Mouse (Mus musculus) heart, postnatal 0 days (tissue): ENCODE measurements around the gene Ndufc2. TPM values are rescaled to one million over a fixed set of nuclear protein-coding genes. Genes with fewer than 3 reads are reported as not detected.

Experiments used
- ATAC-seq: fragments of 200-750 bp; cut with Nextera tagmentation; 2 replicates; pipeline ENCODE4 v1.8.0; 2017; ENCODE audit warnings: low read depth, moderate number of reproducible peaks, moderate library complexity; ENCODE audit not compliant: insufficient read depth
- DNase-seq: peaks from one replicate; pipeline ENCODE4 v3.0.0-alpha.2; 2016; ENCODE audit warnings: low spot score
- H3K27ac ChIP-seq: fragments of 300-500 bp; sonication (generic); 2 replicates; pipeline ENCODE4 v1.5.1; 2014; ENCODE audit warnings: low read depth, mild to moderate bottlenecking
- H3K27me3 ChIP-seq: fragments of 300-500 bp; sonication (generic); 2 replicates; pipeline ENCODE4 v1.6.1; 2014; ENCODE audit warnings: low read length, mixed read lengths; ENCODE audit not compliant: control insufficient read depth, insufficient read depth
- H3K36me3 ChIP-seq: fragments of 300-500 bp; sonication (generic); replicated peaks from 2 replicates; pipeline ENCODE4 v1.6.1; 2014; ENCODE audit warnings: low read length, mixed read lengths; ENCODE audit not compliant: control insufficient read depth, insufficient read depth
- H3K4me1 ChIP-seq: fragments of 300-500 bp; sonication (generic); 2 replicates; pipeline ENCODE4 v1.6.1; 2014; ENCODE audit warnings: antibody characterized with exemption; ENCODE audit not compliant: control insufficient read depth, insufficient read depth
- H3K4me2 ChIP-seq: fragments of 300-500 bp; sonication (generic); 2 replicates; pipeline ENCODE4 v1.6.1; 2014; ENCODE audit warnings: low read depth, mild to moderate bottlenecking, low read length, moderate library complexity
- H3K4me3 ChIP-seq: fragments of 300-500 bp; sonication (generic); 2 replicates; pipeline ENCODE4 v1.5.1; 2014; ENCODE audit warnings: low read depth, low read length
- H3K9ac ChIP-seq: fragments of 300-500 bp; sonication (generic); replicated peaks from 2 replicates; pipeline ENCODE4 v1.6.1; 2014; ENCODE audit warnings: low read depth, low read length, mixed read lengths
- H3K9me3 ChIP-seq: fragments of 300-500 bp; sonication (generic); replicated peaks from 2 replicates; pipeline ENCODE4 v1.6.1; 2016; ENCODE audit warnings: low read length; ENCODE audit not compliant: control insufficient read depth
- CTCF ChIP-seq: IDR thresholded peaks from 2 replicates; pipeline ENCODE4 v1.5.1; 2016; ENCODE audit warnings: antibody characterized with exemption, control low read depth, low read depth
- EP300 ChIP-seq: IDR thresholded peaks from 2 replicates; pipeline ENCODE4 v1.6.1; 2016; ENCODE audit warnings: antibody characterized with exemption, low read depth
- WGBS: fragments of 180-500 bp; shearing (Covaris S2); extraction: QIAGEN DNeasy Blood & Tissue Kit; methylation state at CpG from one replicate; pipeline ENCODE4 v1.1.7; 2014; 5-methylcytosine and 5-hydroxymethylcytosine counted together
- polyA plus RNA-seq: library from polyadenylated mRNA; unstranded; fragments of >200 nt; fragmentation: Nextera tagmentation; extraction: Ambion mirVana; gene quantifications from 2 replicates; pipeline ENCODE4 v1.2.1, GENCODE M21; 2015
- total RNA-seq: library from RNA; depleted of rRNA; stranded (reverse); fragments of >200 nt; gene quantifications from 2 replicates; pipeline ENCODE4 v1.2.3, GENCODE M21; 2014; ENCODE audit warnings: low replicate concordance

Gene Ndufc2
- total and polyA plus RNA-seq, 2 experiments from 2014 or later = 949 to 1,243 TPM

DNA sequence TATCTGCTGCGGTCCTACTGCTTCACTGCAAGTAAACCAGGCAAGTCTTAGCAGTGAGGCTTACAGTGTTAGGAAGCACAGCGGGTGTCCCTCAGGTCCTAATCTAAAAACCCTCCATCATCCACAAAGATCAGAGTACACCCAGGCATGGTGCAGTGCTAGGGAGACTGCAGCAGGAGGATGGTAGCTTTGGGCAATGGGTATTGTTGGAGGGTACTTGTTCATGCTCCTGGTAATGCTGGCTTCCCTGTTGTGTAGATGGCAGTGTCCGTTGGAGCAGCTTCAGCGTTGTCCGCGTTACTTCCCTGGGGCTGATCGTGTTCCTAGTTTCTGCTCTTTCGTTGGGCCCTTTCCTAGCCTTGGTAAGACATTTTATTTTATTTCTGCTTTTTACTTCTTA, 17.1 kb upstream of the Ndufc2 start:
- Histone ChIP-seq H3K4me3 (no peak overlapping the region), H3K27me3 (no peaks in the 10 kb centered on the region), H3K27ac (no peak overlapping the region), H3K9me3 (no peaks in the 10 kb centered on the region), H3K9ac (no peak overlapping the region), H3K4me1 (no peaks in the 10 kb centered on the region), H3K4me2 (no peak overlapping the region), H3K36me3 (peaks cover 83% of the 10 kb centered on the region)
- DNase-seq = no peak
- TF ChIP-seq EP300 (no peak), CTCF (no peak)
- 96% methylated on average over 8 of the region's 8 CpGs for WGBS
- no peak for ATAC-seq

DNA sequence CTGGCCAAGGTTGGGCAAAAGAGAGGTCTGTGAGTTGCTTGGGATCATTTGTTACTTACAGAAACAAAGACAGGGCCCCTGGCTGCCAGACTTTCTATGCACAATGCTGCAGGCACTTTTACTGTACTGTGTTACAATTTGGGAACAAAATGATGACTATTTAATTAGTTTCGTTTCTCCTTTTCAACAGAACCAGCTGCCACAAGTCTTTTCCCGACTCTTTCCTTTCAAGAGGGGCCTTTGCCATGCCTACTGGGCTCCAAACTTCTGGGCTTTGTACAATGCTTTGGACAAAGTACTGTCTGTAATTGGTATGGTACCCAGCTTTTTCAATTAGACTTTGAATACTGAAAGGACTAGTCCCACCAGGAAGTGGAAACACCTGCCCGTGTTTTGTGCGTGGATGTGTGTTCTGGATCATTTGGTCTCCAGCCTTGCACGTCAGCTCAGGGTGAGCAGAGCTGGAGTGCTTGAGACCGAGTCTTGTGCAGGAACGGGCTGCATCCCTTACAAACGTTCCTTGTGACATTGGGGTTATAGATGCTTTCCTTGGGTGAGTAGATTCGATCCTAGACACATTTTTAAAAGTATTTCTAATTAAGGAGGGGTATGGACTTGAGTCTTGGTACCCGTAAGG, 16.2 kb upstream of the Ndufc2 start:
- WGBS = 88% methylated on average over 10 of the region's 10 CpGs
- ATAC-seq (no peak), DNase-seq (no peak)
- Histone ChIP-seq H3K9me3 (no peaks in the 10 kb centered on the region), H3K36me3 (peaks cover 83% of the 10 kb centered on the region), H3K4me2 (no peak overlapping the region), H3K27me3 (no peaks in the 10 kb centered on the region), H3K27ac (no peak overlapping the region), H3K4me3 (no peak overlapping the region), H3K9ac (no peak overlapping the region), H3K4me1 (no peaks in the 10 kb centered on the region)
- TF ChIP-seq EP300 = no peak
- TF ChIP-seq CTCF = no peak

DNA sequence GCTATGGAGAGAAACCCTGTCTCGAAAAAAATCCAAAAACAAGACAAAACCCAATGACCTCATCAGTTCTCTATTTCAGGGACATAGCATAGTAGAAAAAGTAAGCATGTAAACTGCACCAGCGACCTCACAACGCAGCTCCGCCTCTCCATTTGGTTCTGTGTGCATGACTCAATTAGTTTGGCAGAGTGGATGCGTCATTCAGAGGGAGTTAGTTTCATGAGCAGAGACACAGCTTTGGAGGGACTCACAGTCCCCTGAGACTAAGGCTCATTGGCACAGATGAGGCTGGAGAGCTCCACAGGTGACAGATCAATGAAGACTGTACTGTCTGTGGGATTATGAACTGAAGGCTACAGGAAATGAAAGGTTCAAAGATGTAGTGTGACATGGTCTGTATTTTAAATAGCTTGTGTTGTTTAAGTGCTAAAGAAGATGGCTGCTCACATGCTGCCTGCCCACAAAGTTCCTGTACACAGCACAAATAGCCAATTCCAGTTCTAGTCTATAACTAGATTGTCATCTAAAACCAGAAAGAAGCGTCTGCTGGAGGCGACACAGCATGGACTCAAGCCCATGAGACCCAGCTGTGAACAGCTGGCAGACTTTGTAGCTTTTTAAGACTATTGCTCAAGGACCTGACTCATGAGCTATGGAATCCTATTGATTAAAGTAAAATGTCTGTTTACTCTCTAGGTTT, 13.5 kb upstream of the Ndufc2 start:
- H3K4me3 ChIP-seq = no peak overlapping the region
- ATAC-seq = peak; percentile 33; the same call in 1 of the 2 replicates
- no peaks in the 10 kb centered on the region for H3K9me3 ChIP-seq
- H3K36me3 ChIP-seq = peaks cover 82% of the 10 kb centered on the region
- TF ChIP-seq EP300 = no peak
- TF ChIP-seq CTCF = no peak
- 83% methylated on average over 7 of the region's 7 CpGs for WGBS
- no peaks in the 10 kb centered on the region for H3K27me3 ChIP-seq
- no peak overlapping the region for H3K9ac ChIP-seq
- no peaks in the 10 kb centered on the region for H3K4me1 ChIP-seq
- no peak for DNase-seq
- peak overlapping the region; percentile 51; the same call in 1 of the 2 replicates for H3K27ac ChIP-seq
- H3K4me2 ChIP-seq = no peak overlapping the region

DNA sequence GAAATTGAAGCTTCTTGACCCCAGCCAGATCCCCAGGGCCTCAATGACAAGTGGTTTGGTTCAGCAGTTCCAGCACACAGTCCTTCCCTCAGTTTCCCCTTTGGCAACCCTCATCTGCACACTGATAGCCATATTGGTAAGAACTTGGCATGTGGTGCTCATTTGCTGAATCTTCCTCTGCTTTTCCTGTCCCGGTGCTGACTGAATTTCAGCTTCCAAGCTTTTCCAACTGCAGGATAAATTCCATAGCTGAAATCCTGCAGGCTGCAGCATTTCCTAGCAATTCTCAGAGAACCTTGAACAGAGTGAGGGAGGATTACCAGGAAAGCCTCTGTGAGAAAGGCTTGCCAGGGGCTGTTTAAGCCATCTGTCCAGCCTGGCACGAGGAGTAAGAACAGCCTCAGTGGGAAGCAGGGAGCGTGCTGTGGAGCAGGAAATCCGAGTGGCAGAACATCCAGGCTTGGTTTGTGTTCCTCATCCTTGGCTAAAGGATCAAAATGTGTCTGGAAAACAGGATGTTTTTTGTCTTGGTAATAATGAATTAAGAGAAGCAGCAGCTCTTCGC, 12.9 kb upstream of the Ndufc2 start:
- no peak for DNase-seq

DNA sequence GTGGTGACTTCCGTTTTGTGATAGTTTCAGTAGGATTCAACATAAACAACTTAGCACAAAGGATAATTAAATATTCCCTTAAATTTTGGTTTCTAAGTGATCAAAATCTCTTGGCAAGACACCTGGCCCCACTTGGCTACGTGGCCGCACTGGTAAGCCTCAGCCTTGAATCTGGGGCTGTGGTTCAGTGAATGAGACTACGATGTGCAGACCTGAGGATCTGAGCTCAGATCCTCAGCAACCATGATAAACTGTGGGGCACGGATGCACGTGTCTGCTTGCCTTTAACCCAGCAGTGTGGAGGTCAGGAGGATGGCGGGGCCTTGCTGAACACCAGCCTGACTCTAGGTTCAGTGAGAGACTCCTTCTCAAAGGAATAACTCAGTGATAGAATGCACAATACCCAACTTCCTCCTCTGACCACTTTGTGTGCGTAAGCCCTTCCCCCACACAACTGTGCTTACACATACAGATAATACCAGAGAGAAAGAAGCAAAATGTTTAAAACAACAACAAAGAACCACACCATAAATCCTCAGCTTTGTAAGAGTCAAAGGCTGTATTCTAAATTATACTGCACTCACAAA, 12.1 kb upstream of the Ndufc2 start:
- no peak for TF ChIP-seq EP300
- TF ChIP-seq CTCF = no peak
- ATAC-seq = no peak
- Histone ChIP-seq H3K4me1 (no peaks in the 10 kb centered on the region), H3K4me3 (no peak overlapping the region), H3K36me3 (peaks cover 79% of the 10 kb centered on the region), H3K4me2 (no peak overlapping the region), H3K27me3 (no peaks in the 10 kb centered on the region), H3K9me3 (no peaks in the 10 kb centered on the region), H3K27ac (peak overlapping the region; percentile 47; the same call in 1 of the 2 replicates), H3K9ac (no peak overlapping the region)
- DNase-seq = no peak
- WGBS = 81% methylated on average over 8 of the region's 8 CpGs

More for the DNA sequence above, 12.9 kb upstream of the Ndufc2 start:
- Histone ChIP-seq H3K27ac (peak overlapping the region; percentile 47), H3K4me3 (no peak overlapping the region), H3K4me2 (no peak overlapping the region), H3K4me1 (no peaks in the 10 kb centered on the region), H3K9ac (no peak overlapping the region), H3K27me3 (no peaks in the 10 kb centered on the region), H3K9me3 (no peaks in the 10 kb centered on the region), H3K36me3 (peaks cover 82% of the 10 kb centered on the region)
- WGBS = 79% methylated on average over 5 of the region's 5 CpGs
- TF ChIP-seq EP300 (no peak), CTCF (no peak)
- no peak for ATAC-seq
